Mouse (Mus musculus): ENCODE measurements around the gene 1500015O10Rik.

DNA sequence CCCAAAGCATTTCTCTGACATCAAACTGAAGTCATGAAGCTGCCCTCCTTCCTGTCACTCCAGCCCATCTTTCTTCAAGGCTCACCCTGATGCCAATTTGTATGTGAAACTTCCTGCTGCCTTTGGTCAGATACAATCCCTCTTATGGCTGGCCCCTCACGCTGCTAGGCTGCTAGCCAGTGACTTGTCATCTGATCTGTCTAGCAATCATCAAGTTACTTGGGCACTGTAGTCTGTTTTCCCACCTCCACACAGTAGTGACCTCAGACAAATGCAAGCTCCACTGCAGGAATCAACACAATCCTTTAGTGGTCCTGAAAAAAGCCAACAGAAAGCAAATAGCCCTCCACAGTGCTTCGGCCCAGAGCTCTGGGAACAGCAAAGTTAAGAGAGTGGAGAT lies 50.8 kb downstream of the 1500015O10Rik start:
- no peak for TF ChIP-seq CTCF (IDR thresholded peaks at IDR 0.05; ENCODE audit: control insufficient read depth, insufficient read depth, insufficient replicate concordance, low read depth, low read length)
- no peak for TF ChIP-seq POLR2A (IDR thresholded peaks at IDR 0.05; ENCODE audit: control insufficient read depth, low read depth, low read length)

All from testis, adult 2 months (tissue).